Mouse (Mus musculus): ENCODE data around the gene Cip2a. TPM values are rescaled to one million over a fixed set of nuclear protein-coding genes. Genes with fewer than 3 reads are reported as not detected.

The Cip2a gene
- 22.8 and 26.9 TPM in 2 replicates for polyA plus RNA-seq (2012; rRNA removed)

DNA sequence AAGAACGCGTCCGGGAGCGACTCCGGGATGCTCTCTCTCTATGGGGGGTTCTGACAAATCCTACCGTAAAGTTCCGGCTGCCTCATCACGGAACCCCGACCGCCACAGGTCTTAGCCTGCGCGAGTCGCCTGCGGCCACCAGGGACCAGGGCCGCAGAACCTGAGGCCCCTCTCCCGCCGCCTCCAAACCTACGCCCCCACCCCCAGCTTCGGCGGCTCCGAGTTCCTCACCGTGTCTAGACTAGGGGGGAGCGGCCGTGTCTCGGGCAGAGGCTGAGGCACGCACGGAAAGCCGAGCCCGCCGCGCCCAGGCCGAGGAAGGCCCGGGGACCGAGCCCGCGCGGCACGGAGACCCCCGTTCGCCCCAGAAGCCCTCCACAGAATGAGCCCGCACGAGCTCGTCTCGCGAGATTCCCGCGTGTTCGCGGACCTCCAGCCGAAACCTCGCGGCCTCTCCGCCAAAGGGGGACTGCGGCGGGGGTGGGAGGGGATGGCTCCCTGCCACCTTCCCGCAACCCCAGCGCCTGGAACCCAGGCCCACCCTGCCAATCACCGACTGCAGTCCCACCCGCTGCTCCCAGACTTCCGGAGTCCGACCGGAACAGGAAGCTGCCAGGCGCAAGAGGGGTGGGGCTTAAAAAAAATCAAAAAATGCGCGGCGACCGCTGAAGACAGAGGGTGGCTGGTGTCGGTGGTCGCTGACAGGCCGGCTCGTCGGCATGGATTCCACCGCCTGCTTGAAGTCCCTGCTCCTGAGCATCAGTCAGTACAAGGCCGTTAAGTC is at the start of gene Cip2a, which contains the start of gene Dzip3:
TSS of gene Cip2a (plus strand) at position 627 of the 784 bp plus-strand sequence.
TSS of gene Dzip3 (minus strand) at position 607 of the 784 bp plus-strand sequence.

DNA sequence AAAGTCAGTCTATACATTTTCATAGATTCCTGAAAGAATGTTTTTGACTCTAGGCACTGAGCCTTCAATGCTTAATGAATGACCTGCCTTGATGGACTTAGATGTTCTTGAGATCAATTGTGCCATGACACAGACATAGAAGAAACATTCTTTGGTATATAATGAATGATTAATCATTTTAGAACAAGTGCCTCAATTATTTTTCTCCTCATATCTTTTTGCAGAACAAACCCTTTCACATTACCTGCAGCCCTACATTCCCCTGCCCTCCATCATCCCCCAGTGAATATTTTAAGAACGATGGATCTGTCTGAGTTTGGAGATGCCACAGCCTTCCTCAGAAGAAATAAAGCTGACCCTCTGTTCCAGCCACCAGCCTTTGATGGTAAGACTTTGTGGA is 63.2 kb downstream of the Cip2a start, which contains the start of gene Myh15:
TSS of gene Myh15 (plus strand) at position 301 of the 400 bp plus-strand sequence.

Other genes starting within 250 kb of the Cip2a start
- 0.01 and 0.03 TPM in 2 replicates for gene Trat1, start 222.2 kb upstream of the Cip2a start, polyA plus RNA-seq (2012; rRNA removed)
- not detected in 2 replicates for gene Retnlb, start 177.3 kb upstream of the Cip2a start, polyA plus RNA-seq (2012; rRNA removed)
- gene Retnla, start 151.6 kb upstream of the Cip2a start, polyA plus RNA-seq (2012; rRNA removed) = not detected in 2 replicates
- gene Retnlg, start 121.6 kb upstream of the Cip2a start, polyA plus RNA-seq (2012; rRNA removed) = 3.1 and 3.5 TPM in 2 replicates
- gene Dzip3, start within 50 bp of the Cip2a start, polyA plus RNA-seq (2012; rRNA removed) = 6.2 and 7.2 TPM in 2 replicates
- gene Myh15, start 63.3 kb downstream of the Cip2a start, polyA plus RNA-seq (2012; rRNA removed) = not detected in 2 replicates